Mouse (Mus musculus) bone marrow macrophage, adult 2 months (primary cell): ENCODE measurements around the gene Alox12e.

ENCODE experiments used
- CTCF ChIP-seq: IDR thresholded peaks from 2 replicates; pipeline ENCODE4 v1.5.1; 2012; ENCODE audit warnings: low read depth, mild to moderate bottlenecking, low read length, moderate library complexity
- POLR2A ChIP-seq: IDR thresholded peaks from 2 replicates; pipeline ENCODE4 v1.6.1; 2012; ENCODE audit warnings: mild to moderate bottlenecking, low read depth, low read length, borderline replicate concordance

DNA sequence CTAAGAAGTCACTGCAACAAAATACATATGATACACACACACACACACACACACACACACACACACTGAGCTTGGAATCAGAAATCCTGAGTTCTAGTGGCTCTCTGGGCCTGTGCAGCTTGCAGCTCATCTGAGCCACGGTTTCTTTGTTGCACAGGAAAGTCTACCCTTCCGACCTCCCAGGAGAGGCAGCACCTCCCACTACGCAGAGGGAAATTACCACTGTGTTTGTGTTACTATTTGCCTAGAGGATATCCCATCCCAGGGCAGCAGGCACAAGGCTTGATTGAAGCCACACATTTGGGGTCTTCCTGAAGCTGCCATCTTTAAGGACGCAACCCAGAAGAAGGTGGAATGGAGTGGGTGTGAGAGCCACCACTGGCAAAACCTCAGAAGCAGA lies 25.0 kb downstream of the Alox12e start:
- TF ChIP-seq CTCF (no peak), POLR2A (no peak)
